Mouse (Mus musculus) c-Kit-positive CD71-positive TER-119-negative erythroid progenitor cells, embryonic 14.5 days (primary cell): ENCODE data around the gene Ercc2.

Experiments
- DNase-seq: peaks from one replicate; pipeline ENCODE4 v3.0.0-alpha.2; 2013; ENCODE audit warnings: low read depth

Ercc2 gene

GRCm38 (mm10) chr7:19359892-19360641 lies 21.7 kb upstream of the Ercc2 start:
- no peak for DNase-seq

DNA sequence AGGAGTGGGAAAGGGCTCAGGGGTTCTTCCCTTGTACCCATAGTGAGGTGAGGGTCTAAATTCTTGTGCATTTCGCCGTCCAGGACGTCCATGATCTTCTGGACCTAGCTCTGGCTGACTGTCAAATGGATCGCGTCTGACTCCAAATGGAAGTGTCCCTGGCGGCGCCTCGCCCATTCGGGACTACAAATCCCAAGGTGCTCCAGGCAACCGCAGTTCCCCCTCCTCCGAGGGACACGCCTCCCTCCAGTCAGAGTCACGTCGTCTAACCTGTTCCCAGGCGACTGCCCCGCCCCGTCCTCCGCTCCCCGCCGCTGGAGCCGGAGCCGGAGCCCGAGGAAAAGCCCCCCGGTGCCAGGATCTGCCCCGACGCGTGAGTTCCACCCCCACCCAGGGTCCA lies 20.9 kb upstream of the Ercc2 start:
- DNase-seq, result peak; percentile 85

DNA sequence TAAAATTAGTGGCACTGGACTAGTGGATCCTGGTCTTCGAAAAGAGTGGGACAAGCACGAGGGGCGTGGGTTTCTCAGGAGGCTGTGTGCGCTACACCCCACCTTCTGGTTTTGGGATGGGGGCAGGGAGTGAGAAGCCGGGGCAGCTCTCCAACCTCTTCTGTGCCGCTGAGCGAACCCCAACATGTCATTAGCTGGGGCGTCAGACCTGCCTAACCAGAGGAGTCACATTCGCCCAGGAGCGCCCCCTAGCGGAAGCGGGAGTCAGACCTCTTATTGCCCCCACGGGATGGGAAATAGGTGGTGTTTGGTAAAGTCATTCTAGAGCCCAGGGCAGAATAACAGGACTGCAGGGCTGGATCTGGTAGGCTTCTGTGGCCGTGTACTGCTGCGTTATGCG lies 20.1 kb upstream of the Ercc2 start:
- DNase-seq, result peak; percentile 91

- DNase-seq, result no peak
These were observed 19.5 kb upstream of the Ercc2 start for GRCm38 (mm10) chr7:19362276-19362675.

DNA sequence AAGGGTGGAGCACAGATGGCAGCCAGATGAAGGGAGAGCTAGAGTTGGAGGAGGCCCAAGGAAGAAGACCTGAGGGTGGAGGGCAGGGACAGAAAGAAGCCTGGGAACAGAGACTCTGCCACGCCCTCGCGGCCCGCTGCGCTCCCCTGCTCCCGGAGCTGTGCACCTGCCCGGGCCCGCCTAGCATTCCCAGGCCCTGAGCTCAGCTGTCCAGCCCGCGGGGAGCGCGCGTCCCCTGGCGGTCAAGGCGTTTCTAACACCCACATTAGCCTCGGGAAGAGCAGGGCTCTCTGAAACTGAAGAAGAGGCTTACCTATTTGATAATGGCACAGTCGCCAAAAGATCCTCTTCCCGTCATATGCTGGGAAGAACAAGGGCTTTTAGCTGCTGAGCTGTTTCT lies 17.9 kb upstream of the Ercc2 start:
- DNase-seq, result peak; percentile 53

GRCm38 (mm10) chr7:19365376-19365775 lies 16.4 kb upstream of the Ercc2 start:
- DNase-seq, result no peak

DNA sequence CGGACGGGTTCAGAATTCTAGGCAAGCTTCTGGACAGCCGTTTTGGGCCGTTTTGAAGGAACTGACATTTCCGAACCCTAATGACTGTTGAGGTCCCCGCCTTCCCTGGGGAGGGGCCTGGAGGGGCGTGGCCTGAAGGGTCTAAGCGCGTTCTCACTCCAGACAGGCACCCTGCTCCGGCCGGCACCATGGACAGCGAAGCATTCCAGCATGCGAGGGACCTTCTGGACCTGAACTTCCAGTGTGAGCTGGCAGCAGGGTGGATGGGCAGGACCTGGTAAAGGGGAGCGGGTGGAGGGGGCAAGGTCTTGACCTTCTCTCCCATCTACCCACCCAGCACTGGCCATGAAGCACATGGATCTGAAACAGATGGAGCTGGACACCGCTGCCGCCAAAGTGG lies 13.4 kb upstream of the Ercc2 start:
- no peak for DNase-seq

DNA sequence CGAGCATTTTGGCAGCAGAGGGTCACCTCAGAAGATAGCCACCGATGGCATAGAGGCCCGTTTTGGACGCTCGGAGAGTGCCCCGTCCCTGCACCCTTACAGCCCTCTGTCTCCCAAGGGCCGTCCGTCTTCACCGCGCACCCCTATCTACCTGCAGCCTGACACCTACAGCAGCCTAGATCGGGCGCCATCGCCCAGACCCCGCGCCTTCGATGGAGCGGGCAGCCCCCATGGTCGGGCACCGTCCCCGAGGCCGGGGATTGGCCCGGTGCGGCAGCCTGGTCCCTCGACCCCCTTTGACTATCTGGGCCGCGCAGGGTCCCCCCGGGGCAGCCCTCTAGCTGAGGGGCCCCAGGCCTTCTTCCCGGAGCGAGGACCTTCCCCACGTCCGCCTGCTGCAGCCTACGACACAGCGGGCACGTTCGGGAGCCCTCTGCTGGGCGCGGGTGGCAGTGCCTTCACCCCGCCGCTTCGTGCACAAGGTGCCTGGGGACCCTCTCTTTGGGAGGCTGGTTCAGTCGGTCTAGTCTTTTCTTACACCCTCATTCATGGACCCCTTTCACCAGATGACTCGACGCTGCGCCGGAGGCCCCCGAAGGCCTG lies 11.9 kb upstream of the Ercc2 start:
- no peak for DNase-seq

DNA sequence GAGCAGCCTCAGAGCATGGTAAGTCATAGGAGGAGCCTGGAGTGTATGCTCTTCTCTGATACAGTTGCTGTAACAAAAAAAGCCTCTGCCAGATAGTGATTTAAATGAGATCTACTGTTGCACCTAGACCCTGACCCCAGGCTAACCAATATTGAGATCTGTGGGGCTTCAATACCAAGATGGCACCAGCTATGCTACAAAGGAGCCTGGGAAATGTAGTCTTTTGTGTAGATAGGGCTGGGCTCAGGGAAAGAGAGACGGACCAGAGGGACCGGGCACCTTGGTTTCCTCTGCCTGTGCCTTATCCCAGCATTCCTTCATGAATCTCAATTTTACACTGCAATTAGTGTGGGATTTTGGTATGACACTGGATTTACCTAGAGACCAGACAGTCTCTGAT lies 8.4 kb upstream of the Ercc2 start:
- no peak for DNase-seq

DNA sequence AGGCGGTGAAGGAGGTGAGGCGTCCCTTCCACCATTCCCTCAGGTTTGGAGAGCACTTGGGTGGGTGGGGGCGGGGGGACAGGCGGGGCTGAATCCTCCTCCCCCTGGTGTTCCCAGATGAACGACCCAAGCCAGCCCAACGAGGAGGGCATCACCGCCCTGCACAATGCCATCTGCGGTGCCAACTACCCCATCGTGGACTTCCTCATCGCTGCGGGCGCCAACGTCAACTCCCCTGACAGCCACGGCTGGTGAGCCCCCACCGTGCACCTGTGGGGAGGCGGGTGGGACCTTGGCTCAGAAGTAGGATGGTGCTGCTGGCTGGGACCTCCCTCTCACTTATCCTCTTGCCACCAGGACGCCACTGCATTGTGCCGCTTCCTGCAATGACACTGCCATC lies 6.4 kb upstream of the Ercc2 start:
- DNase-seq, result no peak

DNA sequence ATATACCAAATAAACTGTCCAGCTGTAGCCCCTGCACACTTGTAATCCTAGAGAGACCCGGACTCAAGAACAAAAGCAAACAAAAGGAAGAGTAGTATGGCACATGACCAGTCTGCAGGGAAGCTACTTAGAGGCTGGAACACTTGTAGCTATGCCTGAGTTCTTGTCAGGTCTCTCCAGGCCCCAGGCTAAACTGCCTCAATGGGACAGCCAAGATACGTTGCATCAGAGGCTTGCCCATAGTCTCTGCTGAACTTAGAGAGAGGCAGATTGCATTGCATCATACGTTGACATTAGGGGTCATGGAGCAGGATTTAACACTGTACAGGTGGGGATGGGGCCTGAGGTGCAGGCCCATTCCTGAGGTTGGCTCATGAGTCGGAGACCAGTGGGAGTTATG lies 5.8 kb upstream of the Ercc2 start:
- no peak for DNase-seq

DNA sequence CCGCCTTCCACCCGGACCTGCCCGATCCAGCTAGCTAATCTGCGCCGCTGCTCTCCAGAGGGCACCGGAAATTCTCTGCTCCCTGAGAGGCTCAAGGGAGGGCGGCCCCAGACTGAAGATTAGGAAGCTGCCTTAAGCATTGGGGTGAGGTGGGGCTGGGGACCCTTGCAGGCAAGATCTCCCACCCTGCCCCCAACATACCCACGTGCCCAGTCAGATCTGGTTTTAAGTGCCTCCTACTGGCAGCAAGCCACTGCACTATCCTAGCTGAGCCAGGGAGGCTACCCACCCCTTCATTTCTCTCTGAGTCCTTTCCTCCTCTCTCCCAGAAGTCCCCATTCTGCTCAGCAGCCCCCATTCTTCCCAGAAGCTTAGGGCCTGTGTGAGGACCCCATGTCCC lies 3.8 kb upstream of the Ercc2 start:
- DNase-seq, result no peak

DNA sequence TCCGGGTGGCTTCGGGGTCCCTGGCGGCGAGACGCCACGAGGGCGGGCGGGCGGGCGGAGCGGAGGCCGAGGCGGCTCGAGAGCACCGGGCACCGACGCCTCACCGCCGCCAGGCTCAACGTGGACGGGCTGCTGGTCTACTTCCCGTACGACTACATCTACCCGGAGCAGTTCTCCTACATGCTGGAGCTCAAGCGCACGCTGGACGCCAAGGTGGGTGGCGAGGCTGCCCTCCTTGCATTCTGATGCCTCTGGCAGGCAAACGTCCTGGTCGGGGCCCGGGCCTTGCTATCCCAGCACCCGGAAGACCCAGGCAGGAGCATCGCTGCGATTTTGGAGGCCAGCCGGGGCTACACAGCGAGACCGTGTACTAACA lies 344 bp downstream of the Ercc2 start:
- no peak for DNase-seq

- no peak for DNase-seq
These were observed 1.9 kb downstream of the Ercc2 start for GRCm38 (mm10) chr7:19383708-19384107.

GRCm38 (mm10) chr7:19388699-19389413 lies 7.0 kb downstream of the Ercc2 start:
- DNase-seq, result no peak

DNA sequence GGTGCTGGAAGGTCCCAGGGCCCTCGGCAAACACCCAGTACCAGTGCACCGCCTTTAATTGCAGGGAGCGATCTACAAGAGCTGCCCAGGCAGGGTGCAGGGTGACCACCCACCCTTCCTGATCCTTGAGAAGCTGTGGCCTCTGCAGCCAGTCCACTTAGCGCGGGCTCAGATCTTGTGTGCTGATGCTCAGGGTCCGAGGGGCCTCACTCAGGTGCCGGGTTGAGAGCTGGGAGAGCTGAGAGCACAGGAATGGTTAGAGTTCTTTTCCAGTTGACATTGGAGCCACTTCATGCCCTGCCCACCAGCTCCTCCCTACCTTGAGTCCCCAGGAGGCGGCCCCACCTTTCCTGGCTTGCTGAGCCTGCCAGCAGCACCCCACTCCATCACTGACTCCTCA lies 12.7 kb downstream of the Ercc2 start:
- no peak for DNase-seq

DNA sequence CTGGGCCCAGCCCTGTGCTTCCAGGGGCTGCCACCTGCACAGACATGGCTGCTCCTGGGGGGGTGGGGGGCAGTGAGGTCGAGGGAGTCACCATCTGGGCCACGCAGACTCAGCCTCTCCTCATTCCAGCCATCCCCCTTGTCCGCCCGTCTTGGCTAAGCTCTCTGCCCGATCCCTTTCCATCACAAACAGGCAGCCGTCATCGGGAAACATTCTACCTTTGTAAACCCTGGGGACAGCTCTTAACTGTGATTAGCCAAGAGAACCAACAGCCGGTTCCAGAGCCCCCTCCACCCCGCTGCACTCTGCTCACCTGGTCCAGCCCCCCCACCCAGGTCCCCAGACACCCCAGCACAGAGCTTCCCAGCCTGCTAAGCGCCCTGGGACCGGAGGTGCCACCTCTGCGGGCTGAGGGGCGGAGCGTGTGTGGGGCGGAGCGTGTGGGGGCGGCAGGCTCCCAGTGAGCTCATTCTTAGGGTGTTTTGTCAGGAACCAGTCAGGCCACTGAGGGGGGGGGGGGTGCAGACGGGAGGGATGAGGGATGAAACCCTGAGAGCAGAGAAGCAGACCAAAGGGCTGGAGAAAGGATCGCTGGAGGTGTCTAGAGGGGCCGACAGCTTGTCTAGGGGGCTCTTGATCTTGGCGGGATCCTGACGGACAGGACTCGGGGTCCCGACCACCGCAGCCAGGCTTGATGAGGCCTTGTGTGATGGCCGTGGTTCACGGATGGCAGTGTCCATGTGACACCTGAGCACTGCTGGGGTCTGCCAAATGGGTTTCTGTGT lies 17.9 kb downstream of the Ercc2 start:
- DNase-seq, result no peak

DNA sequence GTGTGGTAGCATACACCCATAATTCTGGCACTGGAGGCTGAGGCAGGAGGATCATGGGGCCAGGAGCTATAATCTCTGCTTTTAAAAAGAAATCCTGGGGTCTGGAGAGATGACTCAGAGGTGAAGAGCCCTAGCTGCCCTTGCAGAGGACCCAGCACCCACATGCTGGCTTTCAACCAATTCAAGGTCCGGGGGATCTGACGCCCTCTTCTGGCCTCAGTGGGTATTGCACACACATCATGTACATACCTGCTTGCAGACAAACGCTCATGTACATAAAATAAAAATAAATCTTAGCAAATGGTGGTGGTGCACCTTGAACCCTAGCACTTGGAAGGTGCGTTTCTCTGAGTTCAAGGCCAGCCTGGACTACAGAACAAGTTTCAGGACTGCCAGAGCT lies 19.1 kb downstream of the Ercc2 start:
- no peak for DNase-seq

GRCm38 (mm10) chr7:19402535-19403112 lies 20.8 kb downstream of the Ercc2 start:
- DNase-seq, result no peak

DNA sequence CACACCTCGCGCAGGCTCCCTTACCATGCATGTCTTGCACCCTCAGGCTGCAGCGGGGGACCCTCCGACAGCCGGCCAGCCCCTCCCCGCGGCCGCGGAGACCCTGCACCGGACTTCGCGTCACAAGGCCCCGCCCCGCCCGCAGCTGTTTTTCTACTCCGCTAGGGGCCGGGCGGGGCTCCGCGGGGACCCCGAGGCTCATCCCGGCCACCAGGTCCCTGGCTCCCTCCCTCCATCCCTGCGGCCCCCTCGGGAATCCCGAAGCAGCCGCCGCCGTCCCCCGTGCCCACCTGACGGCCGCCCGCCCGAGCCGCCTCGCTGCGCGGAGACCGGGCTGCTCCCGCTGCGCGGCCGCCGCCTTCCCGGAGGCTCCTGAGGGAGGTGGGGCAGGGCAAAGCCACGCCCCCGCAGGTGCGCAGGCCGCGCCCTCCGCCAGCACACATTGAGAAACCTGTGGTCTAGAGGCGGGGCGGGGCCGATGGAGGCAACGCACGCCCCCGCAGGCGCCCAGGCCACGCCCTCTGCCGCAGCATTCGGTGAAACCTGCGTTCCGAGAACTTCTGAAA lies 22.0 kb downstream of the Ercc2 start, which contains the start of gene Klc3:
Gene Klc3, minus strand, starts transcription at position 374 of the 566 bp plus-strand sequence.
- DNase-seq, result peak; percentile 87

GRCm38 (mm10) chr7:19404476-19404875 lies 22.7 kb downstream of the Ercc2 start, which contains the start of gene Ckm:
Gene Ckm (plus strand): TSS chr7:19404776.
- no peak for DNase-seq

DNA sequence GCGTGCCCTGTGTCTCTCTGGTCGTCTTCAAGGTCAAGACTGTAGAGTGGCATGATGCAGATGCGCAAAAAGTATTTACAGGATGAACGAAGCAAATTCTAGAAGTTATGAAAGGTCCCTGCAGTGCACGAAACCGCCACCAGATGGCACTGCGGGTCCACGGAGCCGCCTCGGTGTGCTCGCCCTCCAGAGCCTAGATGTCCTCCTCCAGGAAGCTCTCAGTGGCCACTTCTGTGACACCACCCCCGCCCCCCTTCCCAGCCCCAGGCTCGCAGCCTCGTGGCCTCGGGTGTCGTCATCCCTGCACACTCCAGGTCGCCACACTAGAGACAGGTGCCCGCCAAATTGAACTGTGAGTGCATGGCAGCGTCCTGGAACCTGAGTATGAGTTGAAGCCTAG lies 23.6 kb downstream of the Ercc2 start:
- DNase-seq, result peak; percentile 65
